Mouse (Mus musculus) CH12.LX (cell line): ENCODE results near the gene Trim71. TPM values are rescaled to one million over a fixed set of nuclear protein-coding genes. Genes with fewer than 3 reads are reported as not detected.

Experiments
- DNase-seq: peaks from one replicate; pipeline ENCODE4 v3.0.0-alpha.2; 2013; ENCODE audit errors: extremely low read depth
- H3K27ac ChIP-seq: 2 replicates; pipeline ENCODE4 v1.5.1; 2012; ENCODE audit warnings: low read depth, mild to moderate bottlenecking, control low read depth, moderate library complexity; ENCODE audit not compliant: insufficient read depth
- H3K27me3 ChIP-seq: replicated peaks from 2 replicates; pipeline ENCODE3; 2012; ENCODE audit warnings: inconsistent platforms
- H3K36me3 ChIP-seq, 2 experiments: replicated peaks in 1 of 2; 2 replicates each; pipeline versions ENCODE3 to v1.6.1; 2012; ENCODE audit warnings: inconsistent platforms in 1 of 2, low read length in 1 of 2, mild to moderate bottlenecking in 1 of 2, mixed read lengths in 1 of 2, moderate library complexity in 1 of 2; ENCODE audit not compliant: control insufficient read depth in 1 of 2, insufficient read depth in 1 of 2
- H3K4me1 ChIP-seq, 2 experiments: 2 replicates each; pipeline ENCODE4 v1.6.1; 2012; ENCODE audit warnings: inconsistent platforms in 1 of 2, moderate library complexity in 1 of 2; ENCODE audit not compliant: insufficient read depth in 2 of 2, control insufficient read depth in 1 of 2
- H3K4me2 ChIP-seq: 2 replicates; pipeline ENCODE4 v1.6.1; 2012; ENCODE audit warnings: low read depth, mild to moderate bottlenecking, control low read depth; ENCODE audit not compliant: poor library complexity, insufficient read depth, severe bottlenecking
- H3K4me3 ChIP-seq, 3 experiments: fragments of 150-350 bp in 1 of 3; sonication (generic) in 1 of 3; replicated peaks in 1 of 3; 2 replicates each; pipeline versions ENCODE3 to v1.5.1; 2011 to 2012; ENCODE audit warnings: low read depth in 2 of 3, low read length in 2 of 3, mild to moderate bottlenecking in 2 of 3, moderate library complexity in 2 of 3, control low read depth in 1 of 3, improper control_type of control experiment in 1 of 3, inconsistent platforms in 1 of 3, mixed read lengths in 1 of 3; ENCODE audit not compliant: poor library complexity in 1 of 3
- H3K79me2 ChIP-seq: replicated peaks from 2 replicates; pipeline ENCODE4 v1.6.1; 2012; ENCODE audit warnings: mild to moderate bottlenecking, moderate library complexity; ENCODE audit not compliant: control insufficient read depth, poor library complexity, insufficient read depth, severe bottlenecking; ENCODE audit errors: extremely low read depth
- H3K9ac ChIP-seq: 2 replicates; pipeline ENCODE4 v1.6.1; 2012; ENCODE audit warnings: low read depth, mild to moderate bottlenecking, control low read depth, moderate library complexity; ENCODE audit not compliant: insufficient read depth
- H3K9me3 ChIP-seq: replicated peaks from 2 replicates; pipeline ENCODE3; 2012; ENCODE audit warnings: low read length, inconsistent platforms, mixed read lengths
- BHLHE40 ChIP-seq: IDR thresholded peaks from 2 replicates; pipeline ENCODE4 v1.6.1; 2011; ENCODE audit warnings: mild to moderate bottlenecking, low read depth, low read length, improper control_type of control experiment
- CHD1 ChIP-seq: IDR thresholded peaks from 2 replicates; pipeline ENCODE4 v1.6.1; 2012; ENCODE audit warnings: low read depth, low read length, improper control_type of control experiment, inconsistent platforms
- CHD2 ChIP-seq: IDR thresholded peaks from 2 replicates; pipeline ENCODE4 v1.6.1; 2011; ENCODE audit warnings: low read length, improper control_type of control experiment
- CTCF ChIP-seq, 2 experiments: IDR thresholded peaks in 1 of 2; conservative IDR thresholded peaks in 1 of 2; 2 replicates each; pipeline ENCODE4 v1.5.1; 2011 to 2012; ENCODE audit warnings: low read depth in 2 of 2, low read length in 2 of 2, improper control_type of control experiment in 1 of 2, inconsistent platforms in 1 of 2, mild to moderate bottlenecking in 1 of 2, moderate library complexity in 1 of 2
- ELF1 ChIP-seq: IDR thresholded peaks from 2 replicates; pipeline ENCODE4 v1.6.1; 2014; ENCODE audit warnings: low read depth, mild to moderate bottlenecking, inconsistent platforms, low read length, improper control_type of control experiment
- HCFC1 ChIP-seq: IDR thresholded peaks from 2 replicates; pipeline ENCODE4 v1.6.1; 2012; ENCODE audit warnings: low read depth, mild to moderate bottlenecking, inconsistent platforms, low read length, improper control_type of control experiment
- IRF4 ChIP-seq: IDR thresholded peaks from 2 replicates; pipeline ENCODE4 v1.6.1; 2014; ENCODE audit warnings: low read depth, mild to moderate bottlenecking, inconsistent platforms, low read length, improper control_type of control experiment
- JUN ChIP-seq: IDR thresholded peaks from 2 replicates; pipeline ENCODE4 v1.6.1; 2011; ENCODE audit warnings: low read depth, mild to moderate bottlenecking, low read length, improper control_type of control experiment, moderate library complexity; ENCODE audit not compliant: insufficient read depth
- KAT2A ChIP-seq: IDR thresholded peaks from 2 replicates; pipeline ENCODE4 v1.6.1; 2012; ENCODE audit warnings: low read length, improper control_type of control experiment, inconsistent platforms; ENCODE audit not compliant: insufficient replicate concordance
- MAFK ChIP-seq: IDR thresholded peaks from 2 replicates; pipeline ENCODE4 v1.6.1; 2011; ENCODE audit warnings: low read length, improper control_type of control experiment; ENCODE audit not compliant: insufficient replicate concordance
- MAZ ChIP-seq: IDR thresholded peaks from 2 replicates; pipeline ENCODE4 v1.6.1; 2012; ENCODE audit warnings: low read depth, mild to moderate bottlenecking, inconsistent platforms, low read length, improper control_type of control experiment, moderate library complexity
- MEF2A ChIP-seq: IDR thresholded peaks from 2 replicates; pipeline ENCODE4 v1.6.1; 2014; ENCODE audit warnings: low read depth, mild to moderate bottlenecking, inconsistent platforms, low read length, improper control_type of control experiment, borderline replicate concordance
- MXI1 ChIP-seq: IDR thresholded peaks from 2 replicates; pipeline ENCODE4 v1.6.1; 2011; ENCODE audit warnings: mild to moderate bottlenecking, low read depth, low read length, improper control_type of control experiment
- MYC ChIP-seq: IDR thresholded peaks from 2 replicates; pipeline ENCODE4 v1.6.1; 2011; ENCODE audit warnings: low read depth, mild to moderate bottlenecking, improper control_type of control experiment, low read length
- NELFE ChIP-seq: IDR thresholded peaks from 2 replicates; pipeline ENCODE4 v1.6.1; 2011; ENCODE audit warnings: low read depth, low read length, improper control_type of control experiment
- NRF1 ChIP-seq: IDR thresholded peaks from 2 replicates; pipeline ENCODE4 v1.6.1; 2014; ENCODE audit warnings: low read depth, mild to moderate bottlenecking, inconsistent platforms, low read length, improper control_type of control experiment, moderate library complexity
- PAX5 ChIP-seq: IDR thresholded peaks from 2 replicates; pipeline ENCODE4 v1.6.1; 2012; ENCODE audit warnings: low read length, inconsistent platforms, mixed read lengths
- POLR2A ChIP-seq: IDR thresholded peaks from 2 replicates; pipeline ENCODE4 v1.6.1; 2011; ENCODE audit warnings: low read depth, mild to moderate bottlenecking, improper control_type of control experiment, low read length
- SIN3A ChIP-seq: IDR thresholded peaks from 2 replicates; pipeline ENCODE4 v1.6.1; 2012; ENCODE audit warnings: low read length, improper control_type of control experiment, inconsistent platforms
- TBP ChIP-seq: conservative IDR thresholded peaks from 2 replicates; pipeline ENCODE4 v1.6.1; 2011; ENCODE audit warnings: low read depth, low read length, improper control_type of control experiment
- TCF12 ChIP-seq: IDR thresholded peaks from 2 replicates; pipeline ENCODE4 v1.6.1; 2014; ENCODE audit warnings: low read depth, mild to moderate bottlenecking, inconsistent platforms, low read length, improper control_type of control experiment
- UBTF ChIP-seq: IDR thresholded peaks from 2 replicates; pipeline ENCODE4 v1.6.1; 2012; ENCODE audit warnings: low read depth, mild to moderate bottlenecking, inconsistent platforms, low read length, improper control_type of control experiment, moderate library complexity
- USF2 ChIP-seq: conservative IDR thresholded peaks from 2 replicates; pipeline ENCODE4 v1.6.1; 2011; ENCODE audit warnings: low read depth, low read length, improper control_type of control experiment
- ZC3H11A ChIP-seq: IDR thresholded peaks from 2 replicates; pipeline ENCODE4 v1.6.1; 2012; ENCODE audit warnings: low read depth, mild to moderate bottlenecking, inconsistent platforms, low read length, improper control_type of control experiment
- ZKSCAN1 ChIP-seq: IDR thresholded peaks from 2 replicates; pipeline ENCODE4 v1.6.1; 2012; ENCODE audit warnings: low read depth, inconsistent platforms, low read length, improper control_type of control experiment, borderline replicate concordance
- ZMIZ1 ChIP-seq: IDR thresholded peaks from 2 replicates; pipeline ENCODE4 v1.6.1; 2012; ENCODE audit warnings: low read depth, mild to moderate bottlenecking, inconsistent platforms, low read length, improper control_type of control experiment
- dilution Hi-C: fragments of 300-500 bp; cut with MboI; formaldehyde crosslinking; loops from 2 replicates; pipeline ENCODE4 v1.14.3; 2020; ENCODE audit warnings: low sequenced_read_pairs; ENCODE audit not compliant: extremely low pct_unique_long_range_greater_than_20kb, extremely low pct_ligation_motif_present
- in situ Hi-C: fragments of 300-500 bp; cut with MboI; formaldehyde crosslinking; loops from 3 replicates; pipeline ENCODE4 v1.14.3; 2019; ENCODE audit warnings: low sequenced_read_pairs, low pct_ligation_motif_present, low pct_unique_long_range_greater_than_20kb, mixed read lengths
- polyA plus RNA-seq: library from polyadenylated mRNA; unstranded; fragments of >175 nt; gene quantifications from 2 replicates; pipeline ENCODE4 v1.2.1, GENCODE M21; 2012; ENCODE audit warnings: low read depth; ENCODE audit not compliant: insufficient read length
- total RNA-seq, 2 experiments: library from RNA; depleted of rRNA; stranded (reverse); fragments of 300-350 nt in 1 of 2; fragments of >200 nt in 1 of 2; gene quantifications; 2 replicates each; pipeline ENCODE4 v1.2.3; 2012 to 2014

The Trim71 gene
- total and polyA plus RNA-seq, 3 experiments = under 0.01 TPM; not detected in 2

GRCm38 (mm10) chr9:114525073-114525633 lies 39.0 kb downstream of the Trim71 start:
- no peak overlapping the region for H3K9ac ChIP-seq
- H3K4me2 ChIP-seq = no peak overlapping the region
- dilution Hi-C loops (no loop called here), in situ Hi-C loops (no loop called here)
- no peaks in the 10 kb centered on the region for H3K36me3 ChIP-seq
- no peak for DNase-seq
- H3K9me3 ChIP-seq = no peaks in the 10 kb centered on the region
- H3K79me2 ChIP-seq = no peaks in the 10 kb centered on the region
- H3K4me3 ChIP-seq = no peak overlapping the region
- TF ChIP-seq JUN (no peak), UBTF (no peak), ELF1 (no peak), PAX5 (no peak), USF2 (no peak), MYC (no peak), SIN3A (no peak), IRF4 (no peak), MAFK (no peak), CHD1 (no peak), CHD2 (no peak), MAZ (no peak), MXI1 (no peak), KAT2A (no peak), NRF1 (no peak), NELFE (no peak), ZC3H11A (no peak)
- H3K4me1 ChIP-seq = peaks cover 6 to 21% of the 10 kb centered on the region in 2 experiments; a peak in 3 of 4 replicates
- no peaks in the 10 kb centered on the region for H3K27me3 ChIP-seq
- no peak overlapping the region for H3K27ac ChIP-seq

- Histone ChIP-seq H3K4me1 (peaks cover 6 to 25% of the 10 kb centered on the region in 2 experiments), H3K4me2 (no peak overlapping the region), H3K27me3 (no peaks in the 10 kb centered on the region), H3K9me3 (no peaks in the 10 kb centered on the region), H3K27ac (no peak overlapping the region), H3K4me3 (no peak overlapping the region), H3K79me2 (no peaks in the 10 kb centered on the region), H3K36me3 (no peaks in the 10 kb centered on the region), H3K9ac (no peak overlapping the region)
- DNase-seq = no peak
- dilution Hi-C loops = no loop called here
- in situ Hi-C loops = no loop called here
- no peak for TF ChIP-seq BHLHE40
- TF ChIP-seq MXI1 = no peak
- TF ChIP-seq ZC3H11A = no peak
- TF ChIP-seq IRF4 = no peak
- TF ChIP-seq TCF12 = no peak
- TF ChIP-seq CTCF (conservative IDR thresholded peaks at IDR 0.05 in 1 of 2, IDR thresholded peaks at IDR 0.05 in 1 of 2; ENCODE audit: low read depth in 2 of 2, low read length in 2 of 2) = no peak
- no peak for TF ChIP-seq USF2
- TF ChIP-seq TBP = no peak
- TF ChIP-seq ZKSCAN1 = no peak
- no peak for TF ChIP-seq MAFK
- no peak for TF ChIP-seq ZMIZ1
- TF ChIP-seq UBTF = no peak
- TF ChIP-seq ELF1 = no peak
- TF ChIP-seq HCFC1 = no peak
- no peak for TF ChIP-seq JUN
- no peak for TF ChIP-seq MYC
- TF ChIP-seq POLR2A = no peak
- TF ChIP-seq MEF2A = no peak
These were observed 41.7 kb downstream of the Trim71 start for GRCm38 (mm10) chr9:114522501-114522900.
